Mouse (Mus musculus): ENCODE data around the gene Yipf4. TPM values are rescaled to one million over a fixed set of nuclear protein-coding genes. Genes with fewer than 3 reads are reported as not detected.

Yipf4 gene
- polyA plus RNA-seq, 1 experiment from 2014 or later, result 61.3 TPM

GRCm38 (mm10) chr17:74537526-74537925 lies 48.2 kb downstream of the Yipf4 start:
- H3K4me2 ChIP-seq (replicated peaks; ENCODE audit: low read depth, low read length), result no peak overlapping the region
- no peaks in the 10 kb centered on the region for H3K4me1 ChIP-seq (ENCODE audit: insufficient read depth, low read length)
- H3K27ac ChIP-seq (ENCODE audit: low read length), result no peak overlapping the region
- H3K4me3 ChIP-seq (ENCODE audit: low read length), result no peak overlapping the region
- 77% methylated on average over 1 of the region's 1 CpGs for WGBS
- ATAC-seq (ENCODE audit: low FRiP score, low TSS enrichment), result no peak
- no peak overlapping the region for H3K9ac ChIP-seq (replicated peaks; ENCODE audit: low read length)
- H3K27me3 ChIP-seq (ENCODE audit: insufficient read depth, low read length), result no peaks in the 10 kb centered on the region
- H3K36me3 ChIP-seq (ENCODE audit: insufficient read depth, low read length), result 0 out of 2 replicates have a peak, but pooled peaks cover 3% of the 10 kb centered on the region
- H3K9me3 ChIP-seq (ENCODE audit: low read length), result no peaks in the 10 kb centered on the region

GRCm38 (mm10) chr17:74543615-74544014 lies 54.3 kb downstream of the Yipf4 start:
- H3K9me3 ChIP-seq (ENCODE audit: low read length), result 0 out of 2 replicates have a peak, but pooled peaks cover 2% of the 10 kb centered on the region
- no peaks in the 10 kb centered on the region for H3K27me3 ChIP-seq (ENCODE audit: insufficient read depth, low read length)
- 92% methylated on average over 2 of the region's 2 CpGs for WGBS
- ATAC-seq (ENCODE audit: low FRiP score, low TSS enrichment), result no peak
- no peak overlapping the region for H3K27ac ChIP-seq (ENCODE audit: low read length)
- H3K4me2 ChIP-seq (replicated peaks; ENCODE audit: low read depth, low read length), result no peak overlapping the region
- no peaks in the 10 kb centered on the region for H3K4me1 ChIP-seq (ENCODE audit: insufficient read depth, low read length)
- H3K9ac ChIP-seq (replicated peaks; ENCODE audit: low read length), result no peak overlapping the region
- no peak overlapping the region for H3K4me3 ChIP-seq (ENCODE audit: low read length)
- H3K36me3 ChIP-seq (ENCODE audit: insufficient read depth, low read length), result peaks cover 31% of the 10 kb centered on the region

Other genes with a start within 250 kb of the Yipf4 start
- 76.6 and 81.1 TPM in 2 replicates for gene Memo1, start 194.0 kb upstream of the Yipf4 start, polyA plus RNA-seq (2015; fragmentation: Nextera tagmentation; extraction: Ambion mirVana)
- gene Dpy30, start 165.5 kb upstream of the Yipf4 start, polyA plus RNA-seq (2015; fragmentation: Nextera tagmentation; extraction: Ambion mirVana), result 215 and 220 TPM in 2 replicates
- 9.7 and 10.9 TPM in 2 replicates for gene Spast, start 150.5 kb upstream of the Yipf4 start, polyA plus RNA-seq (2015; fragmentation: Nextera tagmentation; extraction: Ambion mirVana)
- gene Slc30a6, start 93.9 kb upstream of the Yipf4 start, polyA plus RNA-seq (2015; fragmentation: Nextera tagmentation; extraction: Ambion mirVana), result 46.7 and 51.8 TPM in 2 replicates
- gene Nlrc4, start 30.4 kb upstream of the Yipf4 start, polyA plus RNA-seq (2015; fragmentation: Nextera tagmentation; extraction: Ambion mirVana), result 0.26 and 0.35 TPM in 2 replicates
- gene Birc6, start 38.8 kb downstream of the Yipf4 start, polyA plus RNA-seq (2015; fragmentation: Nextera tagmentation; extraction: Ambion mirVana), result 64.6 and 86.6 TPM in 2 replicates
- gene Ttc27, start 228.2 kb downstream of the Yipf4 start, polyA plus RNA-seq (2015; fragmentation: Nextera tagmentation; extraction: Ambion mirVana), result 26.6 and 28.8 TPM in 2 replicates